Mouse (Mus musculus) retina, embryonic 14.5 days (tissue): ENCODE results near the gene Akr1c12.
A peak's percentile ranks its signal among the peaks of the same experiment; 100 is the strongest.
"Not testable (repeated sequence)": the region's sequence is repeated elsewhere in the genome, so short reads cannot be mapped to it uniquely, and the experiment has no call there.

Experiments used
- DNase-seq: peaks from one replicate; pipeline ENCODE4 v3.0.0-alpha.2; 2015; ENCODE audit warnings: low spot score

Akr1c12 gene

GRCm38 (mm10) chr13:4279284-4279683, at the start of gene Akr1c12:
Gene Akr1c12, minus strand, starts transcription at chr13:4279433.
- no peak for DNase-seq

- peak; percentile 49 for DNase-seq
Measured at GRCm38 (mm10) chr13:4318773-4319172, 39.5 kb upstream of the Akr1c12 start.

GRCm38 (mm10) chr13:4313907-4314306, 34.7 kb upstream of the Akr1c12 start:
- DNase-seq: no peak

- peak; percentile 61 for DNase-seq
Measured at GRCm38 (mm10) chr13:4304861-4305565, 25.8 kb upstream of the Akr1c12 start.

DNA sequence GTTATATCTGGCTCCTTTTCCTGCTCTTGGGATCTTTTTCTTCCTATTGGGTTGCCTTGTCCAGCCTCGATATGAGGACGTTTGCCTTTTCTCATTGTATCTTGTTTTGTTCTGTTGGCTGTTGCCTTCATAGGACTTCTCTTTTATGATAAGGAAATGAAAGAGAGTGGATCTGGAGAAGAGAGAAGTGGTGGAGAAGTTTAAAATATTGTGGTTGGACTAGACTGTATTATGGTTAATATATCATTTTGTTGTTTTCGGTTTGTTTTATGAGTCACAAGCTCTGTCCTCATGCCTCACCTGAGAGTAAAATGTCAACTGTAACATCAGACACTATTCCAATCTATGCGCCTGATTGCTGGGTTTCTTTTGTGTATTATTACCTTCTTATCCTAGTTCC, 17.8 kb upstream of the Akr1c12 start:
- no peak for DNase-seq

GRCm38 (mm10) chr13:4281471-4282412, 2.5 kb upstream of the Akr1c12 start:
- DNase-seq: peak; percentile 71

DNA sequence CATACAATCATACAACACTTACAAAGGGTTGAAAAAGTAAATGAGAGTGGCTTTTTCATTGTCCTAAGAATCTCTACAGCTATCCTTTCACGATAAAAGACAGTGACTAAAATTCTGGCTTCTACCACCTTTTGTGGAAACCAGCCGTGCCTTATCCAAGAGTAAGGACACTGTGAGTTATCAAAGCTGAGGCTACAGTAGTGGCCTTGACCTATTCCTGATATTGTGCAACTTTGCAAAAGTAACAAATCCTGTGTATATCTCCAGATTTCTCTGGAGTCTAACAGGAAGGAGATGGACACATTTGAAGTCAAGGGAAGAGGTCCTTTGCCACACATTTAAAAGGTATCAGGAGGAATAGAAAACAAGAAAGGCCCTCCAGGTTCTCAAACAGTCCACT, 1.7 kb downstream of the Akr1c12 start:
- no peak for DNase-seq

- DNase-seq: no peak
Measured at GRCm38 (mm10) chr13:4270860-4271259, 8.4 kb downstream of the Akr1c12 start.

- DNase-seq: not testable (repeated sequence)
Measured at GRCm38 (mm10) chr13:4265455-4265854, 13.8 kb downstream of the Akr1c12 start.

- DNase-seq: no peak
Measured at GRCm38 (mm10) chr13:4265047-4265446, 14.2 kb downstream of the Akr1c12 start.

DNA sequence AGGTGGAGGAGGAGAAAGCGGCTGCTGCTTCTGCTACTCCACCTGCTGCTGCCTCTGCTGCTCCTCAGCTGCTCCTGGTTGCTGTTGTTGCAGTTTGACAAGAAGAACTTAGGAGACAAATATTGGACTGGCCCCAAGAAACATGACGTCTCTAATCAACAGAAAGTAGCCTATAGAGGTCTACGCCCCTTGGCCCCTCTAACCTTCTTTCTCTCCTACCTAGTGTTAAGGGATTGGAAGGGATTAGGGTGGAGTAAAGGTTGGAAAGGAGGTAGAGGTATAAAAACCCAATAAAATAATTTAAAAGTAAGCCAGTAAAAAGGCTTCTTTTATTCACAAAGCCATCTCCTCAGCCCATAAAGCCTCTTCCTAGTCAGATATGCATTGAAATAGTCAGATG, 14.6 kb downstream of the Akr1c12 start:
- DNase-seq: no peak

GRCm38 (mm10) chr13:4257349-4257748, 21.9 kb downstream of the Akr1c12 start:
- DNase-seq: no peak

GRCm38 (mm10) chr13:4256894-4257293, 22.3 kb downstream of the Akr1c12 start:
- DNase-seq: not testable (repeated sequence)

GRCm38 (mm10) chr13:4249347-4249746, 29.9 kb downstream of the Akr1c12 start:
- DNase-seq: no peak

GRCm38 (mm10) chr13:4244861-4245559, 34.2 kb downstream of the Akr1c12 start:
- peak; percentile 68 for DNase-seq

GRCm38 (mm10) chr13:4233536-4234172, 45.6 kb downstream of the Akr1c12 start:
- no peak for DNase-seq

- no peak for DNase-seq
Measured at GRCm38 (mm10) chr13:4233135-4233534, 46.1 kb downstream of the Akr1c12 start.

- DNase-seq: no peak
Measured at GRCm38 (mm10) chr13:4230841-4231623, 48.2 kb downstream of the Akr1c12 start.

DNA sequence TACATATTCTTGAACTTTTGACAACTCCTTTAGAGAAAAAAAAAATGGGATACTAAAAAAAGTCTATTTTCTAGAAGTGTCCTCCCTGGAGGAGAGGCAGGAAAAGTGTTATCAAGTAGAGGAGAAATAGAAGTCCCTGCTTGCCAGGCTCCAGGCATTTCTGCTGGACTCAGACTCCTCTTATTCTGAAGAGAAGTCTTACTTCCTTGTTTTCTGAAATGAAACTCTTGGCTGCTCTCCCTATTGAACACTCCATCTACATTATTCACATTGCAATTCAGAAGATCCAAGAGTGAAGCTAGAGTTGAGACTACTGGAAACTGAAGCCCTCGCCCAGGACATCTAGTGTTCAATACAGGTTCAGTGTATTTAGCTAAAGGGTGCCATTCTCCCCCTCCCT, 50.8 kb downstream of the Akr1c12 start, which contains the start of gene Akr1c19:
TSS of gene Akr1c19 (plus strand) at position 260 of the 400 bp plus-strand sequence.
- DNase-seq: no peak
